Mouse (Mus musculus): ENCODE data around the gene Slc12a4.
"Not testable (repeated sequence)": the region's sequence is repeated elsewhere in the genome, so short reads cannot be mapped to it uniquely, and the experiment has no call there.

Gene Slc12a4

GRCm38 (mm10) chr8:105965905-105966341 is at the start of gene Slc12a4:
Gene Slc12a4 (minus strand): TSS chr8:105966097.
- peak; percentile 28 for DNase-seq (ENCODE audit: low read depth, low spot score)

GRCm38 (mm10) chr8:106012203-106012602 is 46.3 kb upstream of the Slc12a4 start:
- not testable (repeated sequence) for DNase-seq (ENCODE audit: low read depth, low spot score)

DNA sequence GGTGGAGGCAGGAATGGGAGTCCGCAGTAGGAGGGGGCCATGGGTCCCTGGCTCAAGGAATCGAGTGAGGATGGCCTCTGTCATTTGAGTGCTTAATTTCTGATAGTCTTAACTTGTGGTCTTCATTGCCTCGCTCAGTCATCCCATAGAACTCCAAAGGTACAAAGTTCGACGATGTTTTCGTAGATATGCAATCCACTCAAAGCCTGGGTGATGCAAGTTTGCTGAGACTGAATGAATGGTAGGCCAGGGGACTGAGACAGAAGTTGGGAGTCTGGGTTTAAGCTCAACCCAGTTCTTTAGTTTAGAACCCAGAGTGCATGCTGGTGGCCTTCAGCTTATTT is 45.7 kb upstream of the Slc12a4 start, which contains the start of gene Ddx28:
Ddx28 (minus strand) TSS at position 240 of the 344 bp plus-strand sequence.
- no peak for DNase-seq (ENCODE audit: low read depth, low spot score)

DNA sequence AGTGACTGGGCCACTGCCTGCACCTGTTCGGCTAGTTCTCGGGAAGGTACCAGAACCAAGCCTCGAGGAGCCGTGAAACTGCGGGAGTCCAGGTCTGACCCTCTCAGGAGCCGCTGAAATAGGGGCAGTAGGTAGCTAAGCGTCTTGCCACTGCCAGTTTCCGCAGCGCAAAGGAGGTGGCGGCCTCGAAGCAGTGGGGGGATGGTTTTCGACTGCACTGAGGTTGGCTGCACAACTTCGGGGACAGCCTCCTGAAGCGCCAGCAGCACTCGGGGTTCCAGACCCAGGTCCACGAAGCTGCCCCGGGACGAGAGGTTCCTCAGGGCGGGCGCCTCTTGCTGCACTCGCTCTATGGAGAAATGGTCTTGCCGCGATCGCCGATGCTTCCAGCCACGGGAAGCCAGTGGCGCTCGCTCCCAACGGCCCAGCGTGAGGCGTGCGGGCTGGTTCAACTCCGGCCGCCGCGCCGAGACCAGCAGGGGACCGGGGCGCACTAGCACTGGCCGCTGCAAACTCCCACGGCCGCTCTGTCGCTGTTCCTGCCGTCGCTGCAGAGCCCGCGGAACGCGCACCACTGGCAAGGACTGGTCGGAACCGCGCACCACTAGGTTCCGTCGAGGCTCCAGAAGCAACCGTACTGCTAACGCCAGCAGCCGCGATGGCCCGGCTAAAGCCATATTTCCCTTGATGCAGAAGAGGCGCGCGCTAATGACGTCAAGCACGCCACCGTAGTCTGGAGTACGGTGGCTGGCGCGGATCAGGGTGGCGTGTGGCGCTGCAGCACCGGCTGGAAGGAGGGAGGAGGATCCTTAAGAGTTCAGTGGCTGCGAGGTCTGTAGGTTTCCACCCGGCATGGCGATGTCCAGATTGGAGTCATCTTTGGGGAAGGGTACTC is 45.1 kb upstream of the Slc12a4 start:
- DNase-seq (ENCODE audit: low read depth, low spot score) = peak; percentile 98

DNA sequence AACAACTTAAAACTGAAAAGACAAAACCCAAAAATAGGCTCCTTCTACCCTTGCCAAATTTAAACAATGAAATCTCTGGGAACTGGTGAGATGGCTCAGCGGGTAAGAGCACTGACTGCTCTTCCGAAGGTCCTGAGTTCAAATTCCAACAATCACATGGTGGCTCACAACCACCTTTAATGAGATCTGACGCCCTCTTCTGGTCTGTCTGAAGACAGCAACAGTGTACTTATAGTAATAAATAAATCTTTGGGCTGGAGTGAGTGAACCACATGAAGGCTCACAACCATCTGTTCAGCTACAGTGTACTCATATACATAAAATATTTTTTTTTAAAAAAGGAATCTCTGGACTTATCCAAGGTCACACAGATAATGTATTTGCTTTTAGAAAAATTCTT is 42.0 kb upstream of the Slc12a4 start:
- not testable (repeated sequence) for DNase-seq (ENCODE audit: low read depth, low spot score)

- no peak for DNase-seq (ENCODE audit: low read depth, low spot score)
These were observed 41.2 kb upstream of the Slc12a4 start for GRCm38 (mm10) chr8:106007135-106007534.

DNA sequence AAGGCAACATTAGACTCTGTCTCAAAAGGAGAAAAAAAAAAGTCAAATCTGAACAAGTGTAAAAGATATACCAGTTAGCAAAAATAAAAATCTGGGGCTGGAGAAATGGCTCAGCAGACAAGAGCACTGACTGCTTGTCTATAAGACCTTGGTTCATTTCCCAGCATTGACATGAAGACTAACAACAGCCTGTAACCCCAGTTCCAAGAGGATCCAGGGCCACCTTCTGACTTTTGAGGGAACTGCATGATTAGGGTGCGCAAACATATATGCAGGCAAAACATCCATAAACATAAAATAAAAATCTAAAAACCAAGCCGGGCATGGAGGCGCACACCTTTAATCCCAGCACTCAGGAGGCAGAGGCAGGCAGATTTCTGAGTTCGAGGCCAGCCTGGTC is 40.5 kb upstream of the Slc12a4 start:
- no peak for DNase-seq (ENCODE audit: low read depth, low spot score)

DNA sequence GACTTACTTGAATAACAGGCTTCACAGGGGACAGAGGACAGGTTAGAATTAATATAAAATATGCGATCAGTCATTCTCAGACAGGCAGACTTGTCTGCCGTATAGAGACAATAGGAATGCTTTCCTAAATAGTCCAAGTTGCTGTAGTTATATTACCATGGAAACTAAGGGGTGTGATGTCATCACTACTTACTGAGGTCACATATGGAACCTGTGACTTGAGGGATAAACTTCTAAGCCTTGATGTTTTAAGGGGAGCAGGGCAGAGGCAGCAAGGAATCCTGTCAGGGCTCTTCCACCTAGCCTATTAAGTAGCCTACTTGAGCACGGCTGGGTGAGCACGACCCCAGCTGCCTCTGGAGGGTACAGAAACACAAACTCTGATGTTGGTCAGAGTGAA is 40.0 kb upstream of the Slc12a4 start, which contains the start of gene Dpep2nb:
Dpep2nb (minus strand) TSS at position 101 of the 400 bp plus-strand sequence.
- DNase-seq (ENCODE audit: low read depth, low spot score) = no peak

GRCm38 (mm10) chr8:106004538-106005207 is 38.8 kb upstream of the Slc12a4 start:
- no peak for DNase-seq (ENCODE audit: low read depth, low spot score)

- DNase-seq (ENCODE audit: low read depth, low spot score) = peak; percentile 96
These were observed 36.0 kb upstream of the Slc12a4 start for GRCm38 (mm10) chr8:106001908-106002307.

GRCm38 (mm10) chr8:105998971-105999370 is 33.1 kb upstream of the Slc12a4 start:
- DNase-seq (ENCODE audit: low read depth, low spot score) = no peak

- no peak for DNase-seq (ENCODE audit: low read depth, low spot score)
These were observed 30.5 kb upstream of the Slc12a4 start for GRCm38 (mm10) chr8:105996359-105996758.

- DNase-seq (ENCODE audit: low read depth, low spot score) = no peak
These were observed 27.3 kb upstream of the Slc12a4 start for GRCm38 (mm10) chr8:105993226-105993625.

DNA sequence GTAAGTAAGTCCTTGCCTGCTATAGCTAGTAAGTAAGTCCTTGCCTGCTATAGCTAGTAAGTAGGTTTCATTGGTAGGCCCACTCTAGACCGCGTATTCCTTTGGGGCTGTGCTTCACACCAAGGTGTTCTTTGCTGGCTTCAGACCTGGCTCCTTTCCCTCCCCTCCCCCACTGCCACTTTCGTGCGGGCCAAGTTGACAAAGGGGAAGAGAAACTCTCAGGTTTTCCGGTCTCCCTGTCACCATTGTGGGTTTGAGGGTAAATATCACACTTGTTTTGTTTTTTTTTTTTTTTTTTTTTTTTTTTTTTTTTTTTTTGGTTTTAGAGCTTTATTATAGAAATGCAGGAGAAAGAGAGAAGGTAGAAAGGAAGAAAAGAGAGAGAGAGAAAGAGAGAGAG is 26.6 kb upstream of the Slc12a4 start:
- DNase-seq (ENCODE audit: low read depth, low spot score) = no peak

DNA sequence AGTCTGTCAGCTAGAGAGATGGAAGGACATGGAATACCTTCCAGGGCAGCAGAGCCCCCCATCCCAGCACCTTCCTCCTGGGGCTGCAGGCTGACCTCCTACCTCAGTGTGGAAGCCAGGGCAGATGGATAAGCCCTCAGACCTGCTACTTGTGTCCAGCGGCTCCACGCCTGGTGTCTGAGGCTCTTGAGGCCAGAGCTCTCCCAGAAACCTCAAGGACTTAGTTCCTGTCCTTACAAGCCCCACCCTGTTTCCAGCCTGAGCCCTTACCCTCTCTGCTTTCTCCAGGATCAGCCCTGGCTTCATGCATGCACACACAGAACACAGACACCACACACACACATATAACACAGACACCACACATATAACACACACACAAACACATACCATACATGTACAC is 25.6 kb upstream of the Slc12a4 start:
- no peak for DNase-seq (ENCODE audit: low read depth, low spot score)

DNA sequence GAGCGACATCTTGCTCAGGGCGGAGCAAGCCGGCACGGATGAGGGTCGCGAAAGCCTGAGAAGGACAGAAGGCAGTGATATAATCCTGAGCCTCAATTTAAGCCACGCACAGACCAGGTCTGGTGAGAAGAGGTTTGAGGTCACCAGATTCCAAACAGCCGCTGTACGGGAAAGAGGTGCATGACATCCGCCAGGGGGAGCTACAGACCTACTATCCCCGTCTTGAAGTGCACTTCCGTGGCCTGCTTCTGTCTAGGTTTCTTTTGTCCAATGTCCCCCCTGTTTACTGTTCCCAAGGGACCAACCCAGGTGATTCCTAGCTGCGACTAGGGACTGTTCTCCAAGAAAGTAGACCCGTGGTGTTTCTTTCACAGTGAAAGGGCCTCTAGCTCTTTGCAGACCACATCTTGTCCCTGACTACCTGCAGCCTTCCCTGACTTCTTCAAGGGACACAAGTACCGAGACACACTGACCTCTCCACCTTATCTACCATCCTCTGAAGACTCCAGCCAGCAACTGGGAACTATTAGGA is 25.0 kb upstream of the Slc12a4 start, which contains the start of gene Dus2:
Dus2 (plus strand) TSS at position 482 of the 532 bp plus-strand sequence.
- peak; percentile 91 for DNase-seq (ENCODE audit: low read depth, low spot score)

- no peak for DNase-seq (ENCODE audit: low read depth, low spot score)
These were observed 22.6 kb upstream of the Slc12a4 start for GRCm38 (mm10) chr8:105988546-105988945.

GRCm38 (mm10) chr8:105983406-105983805 is 17.5 kb upstream of the Slc12a4 start:
- not testable (repeated sequence) for DNase-seq (ENCODE audit: low read depth, low spot score)

- DNase-seq (ENCODE audit: low read depth, low spot score) = no peak
These were observed 15.2 kb upstream of the Slc12a4 start for GRCm38 (mm10) chr8:105981146-105981545.

DNA sequence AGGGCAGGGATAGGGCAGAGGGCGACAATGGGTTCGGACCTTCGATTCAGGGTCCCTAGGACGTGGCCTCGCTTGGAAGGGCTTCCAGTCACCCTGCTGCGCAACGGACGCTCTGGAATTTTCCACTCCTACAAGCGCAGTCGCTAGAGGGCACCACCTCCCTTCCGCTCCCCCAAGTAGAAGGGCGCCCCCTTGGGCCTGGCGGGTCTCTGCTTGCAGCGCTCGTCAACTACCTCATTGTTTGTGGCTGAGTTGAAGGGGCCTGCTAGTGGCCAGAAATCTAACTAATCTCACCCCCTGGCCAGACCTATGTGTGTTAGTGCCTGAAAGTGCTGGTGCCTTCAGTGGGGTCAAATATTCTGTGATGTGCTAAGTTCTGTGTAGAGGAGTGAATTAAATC is 13.4 kb upstream of the Slc12a4 start, which contains the start of gene Dpep3:
Dpep3 (minus strand) TSS at position 105 of the 400 bp plus-strand sequence.
- DNase-seq (ENCODE audit: low read depth, low spot score) = no peak

DNA sequence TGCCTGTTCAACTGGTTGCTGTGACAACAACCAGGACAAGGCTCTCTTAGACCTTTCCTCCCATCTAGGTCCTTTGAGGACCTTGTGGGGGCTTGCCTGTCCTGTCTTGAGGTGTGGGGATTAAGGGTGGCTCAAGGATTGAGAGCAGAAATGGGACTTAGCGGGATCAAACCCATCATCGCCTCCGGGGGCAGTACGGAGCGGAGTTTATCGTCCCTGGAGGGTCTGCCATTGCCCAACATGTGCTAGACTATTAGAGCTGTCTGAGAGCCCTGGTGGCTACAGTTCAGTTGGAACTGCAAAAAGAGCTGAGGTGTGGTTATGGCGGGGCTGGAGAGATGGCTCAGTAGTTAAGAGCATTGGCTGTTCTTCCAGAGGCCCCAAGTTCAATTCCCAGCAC is 9.5 kb upstream of the Slc12a4 start:
- DNase-seq (ENCODE audit: low read depth, low spot score) = no peak
